Mouse (Mus musculus): ENCODE results near the gene Glud1. TPM values are rescaled to one million over a fixed set of nuclear protein-coding genes. Genes with fewer than 3 reads are reported as not detected.

The Glud1 gene
- total RNA-seq, 1 experiment from 2014 or later = 322 TPM

DNA sequence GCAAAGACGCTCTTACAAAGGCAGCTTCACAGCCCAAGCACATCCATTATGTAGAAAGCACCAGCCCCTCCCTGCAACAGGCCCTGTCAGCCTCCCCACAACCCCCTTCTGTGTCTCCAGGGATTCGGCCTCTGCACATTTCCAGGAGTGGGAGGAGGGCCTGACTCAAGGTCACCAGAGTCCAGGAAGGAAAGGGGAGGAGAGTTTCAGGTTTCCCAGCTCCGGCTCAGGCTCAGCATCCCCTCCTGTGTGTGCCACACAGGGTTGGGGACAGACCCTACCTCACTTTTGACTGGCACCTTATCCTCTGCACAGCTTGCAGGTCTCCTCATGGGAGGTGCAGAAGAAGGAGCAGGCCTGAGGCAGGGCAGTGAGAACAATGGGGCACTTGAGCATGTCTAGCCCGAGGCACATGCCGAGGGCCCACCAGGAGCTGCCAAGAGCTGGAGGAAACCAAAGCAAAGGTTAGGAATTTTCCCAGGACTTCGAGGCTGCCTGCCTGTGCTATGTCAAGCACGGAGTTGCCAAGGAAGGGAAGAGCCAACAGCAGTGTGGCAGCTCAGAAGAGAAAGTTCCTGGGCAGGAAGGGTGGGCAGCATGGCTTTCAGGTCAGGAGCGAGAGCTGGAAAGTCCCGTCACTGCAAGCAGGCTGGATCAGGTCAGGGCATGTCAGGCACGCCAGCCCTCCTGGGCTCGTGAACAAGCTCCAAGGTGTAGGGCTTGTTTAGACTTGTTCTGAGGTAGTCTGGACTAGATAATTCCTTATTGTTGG lies 68.2 kb downstream of the Glud1 start:
- DNase-seq = peak; percentile 74

DNA sequence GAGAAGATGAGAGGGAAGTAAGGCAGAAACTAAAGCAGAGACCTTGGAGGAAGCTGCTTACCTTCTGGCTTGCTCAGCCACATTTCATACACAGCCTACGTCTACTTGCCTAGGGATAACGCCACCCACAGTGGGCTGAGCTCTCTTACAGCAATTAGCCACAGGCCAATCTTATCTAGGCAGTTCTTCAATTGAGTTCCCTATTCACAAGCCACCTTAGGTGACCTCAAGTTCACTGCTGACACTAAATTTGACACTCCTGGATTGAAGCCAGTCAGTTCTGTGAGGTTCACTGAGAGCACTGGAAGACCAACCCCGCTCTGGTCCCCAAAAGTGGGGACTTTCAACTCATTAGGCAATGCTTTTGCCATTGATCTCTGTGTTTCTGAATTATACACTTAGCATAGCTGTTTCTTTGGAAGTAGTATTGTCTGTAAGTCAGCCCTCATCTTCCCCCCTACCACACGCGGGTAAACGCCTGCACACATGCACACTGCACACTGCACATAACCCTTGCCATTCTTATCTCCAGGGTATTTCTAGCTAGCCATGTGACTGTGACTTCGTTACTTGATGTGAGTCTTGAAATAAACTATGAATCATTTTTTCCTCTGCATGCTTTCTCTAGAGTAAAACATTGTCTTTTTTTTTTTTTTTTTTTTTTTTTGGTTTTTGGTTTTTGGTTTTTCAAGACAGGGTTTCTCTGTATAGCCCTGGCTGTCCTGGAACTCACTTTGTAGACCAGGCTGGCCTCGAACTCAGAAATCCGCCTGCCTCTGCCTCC lies 72.6 kb downstream of the Glud1 start:
- DNase-seq = no peak

DNA sequence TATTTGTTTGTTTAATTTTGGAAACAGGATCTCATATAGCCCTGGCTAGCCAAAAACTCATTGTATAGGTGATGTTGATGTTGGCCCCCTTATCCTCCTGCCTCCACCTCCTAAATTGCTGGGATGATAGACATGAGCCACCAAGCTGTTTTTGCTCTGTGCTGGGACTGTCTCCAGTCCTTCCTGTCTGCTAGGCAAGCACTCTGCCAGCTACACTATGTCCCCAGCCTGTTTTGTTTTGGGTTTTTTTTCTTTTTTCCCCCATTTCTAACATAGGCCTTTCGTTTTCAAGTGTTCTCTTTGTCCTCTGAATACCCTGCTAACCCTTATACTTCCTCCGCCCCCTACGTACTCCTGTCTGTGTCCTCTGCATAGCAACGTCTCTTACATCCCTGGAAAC lies 82.8 kb downstream of the Glud1 start:
- no peak for DNase-seq

Other genes with a start within 250 kb of the Glud1 start
- 7.0 and 8.9 TPM in 2 replicates for gene Anxa8, start 224.7 kb upstream of the Glud1 start, total RNA-seq (2021)
- not detected in 2 replicates for gene A630023A22Rik, start 208.0 kb upstream of the Glud1 start, total RNA-seq (2021)
- 0.41 and 0.44 TPM in 2 replicates for gene Npy4r, start 158.2 kb upstream of the Glud1 start, total RNA-seq (2021)
- gene Gprin2, start 109.1 kb upstream of the Glud1 start, total RNA-seq (2021) = 0.48 and 1.2 TPM in 2 replicates
- 0.44 and 1.5 TPM in 2 replicates for gene Syt15, start 91.1 kb upstream of the Glud1 start, total RNA-seq (2021)
- gene Shld2, start 234 bp upstream of the Glud1 start, total RNA-seq (2021) = 12.2 and 13.0 TPM in 2 replicates
- gene Fam25c, start 44.7 kb downstream of the Glud1 start, total RNA-seq (2021) = 4.0 TPM in 1 of 2 replicates, not detected in the other
- gene Sncg, start 64.1 kb downstream of the Glud1 start, total RNA-seq (2021) = 17.4 and 33.4 TPM in 2 replicates
- gene Mmrn2, start 64.7 kb downstream of the Glud1 start, total RNA-seq (2021) = 34.2 and 35.1 TPM in 2 replicates
- gene Bmpr1a, start 192.6 kb downstream of the Glud1 start, total RNA-seq (2021) = 53.5 and 53.7 TPM in 2 replicates
- gene 9230112D13Rik, start 212.1 kb downstream of the Glud1 start, total RNA-seq (2021) = not detected in 2 replicates